Mouse (Mus musculus): ENCODE results near the gene Gm1330. TPM values are rescaled to one million over a fixed set of nuclear protein-coding genes. Genes with fewer than 3 reads are reported as not detected.
"Not testable (repeated sequence)": the region's sequence is repeated elsewhere in the genome, so short reads cannot be mapped to it uniquely, and the experiment has no call there.

Gene Gm1330
- not detected in 2 replicates for polyA plus RNA-seq (2015; fragmentation: Nextera tagmentation; extraction: Ambion mirVana)

GRCm38 (mm10) chr2:149003151-149003550 lies at the start of gene Gm1330:
TSS of gene Gm1330 (minus strand) at chr2:149003251.
- Histone ChIP-seq H3K9ac (replicated peaks; ENCODE audit: low read length) (no peak within 1 kb of the TSS), H3K4me2 (replicated peaks; ENCODE audit: low read depth, low read length) (no peak within 1 kb of the TSS), H3K27ac (ENCODE audit: low read length) (no peak within 1 kb of the TSS), H3K27me3 (ENCODE audit: insufficient read depth, low read length) (no peaks in the 10 kb centered on the region), H3K9me3 (ENCODE audit: low read length) (0 out of 2 replicates have a peak, but pooled peaks cover 4% of the 10 kb centered on the region), H3K36me3 (ENCODE audit: insufficient read depth, low read length) (no peaks in the 10 kb centered on the region), H3K4me1 (ENCODE audit: insufficient read depth, low read length) (no peaks in the 10 kb centered on the region), H3K4me3 (ENCODE audit: low read length) (no peak within 1 kb of the TSS)
- ATAC-seq (ENCODE audit: low FRiP score, low TSS enrichment), result no peak

DNA sequence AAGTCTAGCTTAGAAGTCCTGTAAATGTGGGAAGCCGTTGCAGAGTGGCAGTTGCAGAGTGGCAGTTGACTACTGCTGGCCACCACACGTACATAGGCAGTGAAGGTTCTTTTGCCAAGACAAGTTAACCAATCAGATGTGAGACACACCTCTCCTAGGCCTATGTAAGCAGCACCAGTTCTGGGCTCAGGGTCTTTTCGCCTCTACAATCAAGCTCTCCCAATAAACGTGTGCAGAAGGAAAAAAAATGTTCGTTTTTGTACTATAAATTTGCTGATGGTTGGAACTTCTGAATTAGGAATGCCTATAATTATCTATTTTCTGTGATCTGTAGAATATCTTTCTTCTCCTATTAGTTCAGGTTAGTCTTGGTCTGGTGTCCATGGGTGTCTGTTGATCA lies 14.1 kb upstream of the Gm1330 start, which contains the start of gene Gm10750:
Gene Gm10750 (minus strand): TSS at position 101 of the 400 bp plus-strand sequence.
- not testable (repeated sequence) for H3K4me3 ChIP-seq (ENCODE audit: low read length); H3K4me1 ChIP-seq (ENCODE audit: insufficient read depth, low read length); H3K4me2 ChIP-seq (replicated peaks; ENCODE audit: low read depth, low read length); ATAC-seq (ENCODE audit: low FRiP score, low TSS enrichment); H3K9ac ChIP-seq (replicated peaks; ENCODE audit: low read length); H3K27me3 ChIP-seq (ENCODE audit: insufficient read depth, low read length); H3K27ac ChIP-seq (ENCODE audit: low read length); H3K9me3 ChIP-seq (ENCODE audit: low read length); H3K36me3 ChIP-seq (ENCODE audit: insufficient read depth, low read length)
- WGBS, result 81% methylated on average over 5 of the region's 5 CpGs

DNA sequence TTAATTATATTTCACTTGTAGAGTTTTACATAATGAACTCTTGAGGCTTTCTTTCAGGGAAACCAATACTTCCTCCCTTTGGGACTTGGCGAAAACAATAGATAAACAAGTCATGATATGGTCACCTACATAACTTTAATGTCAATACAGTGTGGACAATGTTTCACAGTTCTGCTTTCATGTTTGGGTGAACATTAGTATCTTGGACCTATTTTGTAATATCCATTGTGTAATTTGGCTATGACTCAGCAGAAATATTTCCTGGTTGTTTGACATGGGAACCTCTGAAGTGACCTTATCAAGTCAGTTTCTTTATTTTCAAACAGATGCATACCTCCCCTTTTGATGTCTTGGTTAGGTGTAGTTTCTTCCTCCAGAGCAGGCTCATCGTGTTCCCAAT lies 1.8 kb upstream of the Gm1330 start:
- H3K4me1 ChIP-seq (ENCODE audit: insufficient read depth, low read length), result no peaks in the 10 kb centered on the region
- 73% methylated on average over 2 of the region's 2 CpGs for WGBS
- 0 out of 2 replicates have a peak, but pooled peaks cover 5% of the 10 kb centered on the region for H3K9me3 ChIP-seq (ENCODE audit: low read length)
- no peaks in the 10 kb centered on the region for H3K27me3 ChIP-seq (ENCODE audit: insufficient read depth, low read length)
- no peak overlapping the region for H3K4me2 ChIP-seq (replicated peaks; ENCODE audit: low read depth, low read length)
- no peak for ATAC-seq (ENCODE audit: low FRiP score, low TSS enrichment)
- no peak overlapping the region for H3K4me3 ChIP-seq (ENCODE audit: low read length)
- no peaks in the 10 kb centered on the region for H3K36me3 ChIP-seq (ENCODE audit: insufficient read depth, low read length)
- no peak overlapping the region for H3K9ac ChIP-seq (replicated peaks; ENCODE audit: low read length)
- no peak overlapping the region for H3K27ac ChIP-seq (ENCODE audit: low read length)

GRCm38 (mm10) chr2:148995133-148995532 lies 7.9 kb downstream of the Gm1330 start:
- WGBS, result 88% methylated on average over 2 of the region's 2 CpGs

More at GRCm38 (mm10) chr2:148995133-148995532, 7.9 kb downstream of the Gm1330 start:
- Histone ChIP-seq H3K9ac (replicated peaks; ENCODE audit: low read length) (no peak overlapping the region), H3K4me2 (replicated peaks; ENCODE audit: low read depth, low read length) (no peak overlapping the region), H3K27me3 (ENCODE audit: insufficient read depth, low read length) (no peaks in the 10 kb centered on the region), H3K4me3 (ENCODE audit: low read length) (no peak overlapping the region), H3K36me3 (ENCODE audit: insufficient read depth, low read length) (no peaks in the 10 kb centered on the region), H3K4me1 (ENCODE audit: insufficient read depth, low read length) (no peaks in the 10 kb centered on the region), H3K9me3 (ENCODE audit: low read length) (no peaks in the 10 kb centered on the region), H3K27ac (ENCODE audit: low read length) (no peak overlapping the region)
- ATAC-seq (ENCODE audit: low FRiP score, low TSS enrichment), result no peak

Other genes starting within 250 kb of the Gm1330 start
- gene Cst11, start 231.8 kb downstream of the Gm1330 start, polyA plus RNA-seq (2015; fragmentation: Nextera tagmentation; extraction: Ambion mirVana), result not detected in 2 replicates
- not detected in 2 replicates for gene 8030411F24Rik, start 221.2 kb downstream of the Gm1330 start, polyA plus RNA-seq (2015; fragmentation: Nextera tagmentation; extraction: Ambion mirVana)
- 0.32 TPM in 1 of 2 replicates, not detected in the other for gene Cst12, start 213.9 kb downstream of the Gm1330 start, polyA plus RNA-seq (2015; fragmentation: Nextera tagmentation; extraction: Ambion mirVana)
- 0.40 and 1.2 TPM in 2 replicates for gene Cst8, start 204.5 kb downstream of the Gm1330 start, polyA plus RNA-seq (2015; fragmentation: Nextera tagmentation; extraction: Ambion mirVana)
- not detected in 2 replicates for gene Cst13, start 183.2 kb downstream of the Gm1330 start, polyA plus RNA-seq (2015; fragmentation: Nextera tagmentation; extraction: Ambion mirVana)
- 0.97 TPM in 1 of 2 replicates, not detected in the other for gene Cst9, start 168.1 kb downstream of the Gm1330 start, polyA plus RNA-seq (2015; fragmentation: Nextera tagmentation; extraction: Ambion mirVana)
- gene 9230104L09Rik, start 138.2 kb downstream of the Gm1330 start, polyA plus RNA-seq (2015; fragmentation: Nextera tagmentation; extraction: Ambion mirVana), result not detected in 2 replicates
- gene Cst3, start 127.6 kb downstream of the Gm1330 start, polyA plus RNA-seq (2015; fragmentation: Nextera tagmentation; extraction: Ambion mirVana), result 421 and 479 TPM in 2 replicates
- not detected in 2 replicates for gene Gm10750, start 14.0 kb upstream of the Gm1330 start, polyA plus RNA-seq (2015; fragmentation: Nextera tagmentation; extraction: Ambion mirVana)